Mouse (Mus musculus): ENCODE data around the gene Hfe2.
A peak's percentile ranks its signal among the peaks of the same experiment; 100 is the strongest.

Gene Hfe2

GRCm38 (mm10) chr3:96528506-96528905 is 3.5 kb downstream of the Hfe2 start:
- DNase-seq (ENCODE audit: low spot score), result no peak

GRCm38 (mm10) chr3:96532050-96532449 is 7.1 kb downstream of the Hfe2 start:
- DNase-seq (ENCODE audit: low spot score), result no peak

GRCm38 (mm10) chr3:96534300-96534699 is 9.3 kb downstream of the Hfe2 start:
- DNase-seq (ENCODE audit: low spot score), result no peak

- DNase-seq (ENCODE audit: low spot score), result no peak
These were observed 14.3 kb downstream of the Hfe2 start for GRCm38 (mm10) chr3:96539316-96539715.

GRCm38 (mm10) chr3:96540740-96541139 is 15.8 kb downstream of the Hfe2 start:
- no peak for DNase-seq (ENCODE audit: low spot score)

- DNase-seq (ENCODE audit: low spot score), result no peak
These were observed 16.5 kb downstream of the Hfe2 start for GRCm38 (mm10) chr3:96541328-96542078.

- no peak for DNase-seq (ENCODE audit: low spot score)
These were observed 17.6 kb downstream of the Hfe2 start for GRCm38 (mm10) chr3:96542554-96542953.

GRCm38 (mm10) chr3:96543345-96543744 is 18.4 kb downstream of the Hfe2 start:
- peak; percentile 50 for DNase-seq (ENCODE audit: low spot score)

- DNase-seq (ENCODE audit: low spot score), result no peak
These were observed 20.6 kb downstream of the Hfe2 start for GRCm38 (mm10) chr3:96545565-96545964.

GRCm38 (mm10) chr3:96546880-96547279 is 21.9 kb downstream of the Hfe2 start:
- DNase-seq (ENCODE audit: low spot score), result no peak

GRCm38 (mm10) chr3:96547389-96547960 is 22.5 kb downstream of the Hfe2 start:
- peak; percentile 77 for DNase-seq (ENCODE audit: low spot score)

GRCm38 (mm10) chr3:96548824-96549223 is 23.9 kb downstream of the Hfe2 start:
- no peak for DNase-seq (ENCODE audit: low spot score)

- DNase-seq (ENCODE audit: low spot score), result no peak
These were observed 24.4 kb downstream of the Hfe2 start for GRCm38 (mm10) chr3:96549346-96549745.

- DNase-seq (ENCODE audit: low spot score), result peak; percentile 65
These were observed 26.2 kb downstream of the Hfe2 start for GRCm38 (mm10) chr3:96551203-96551602.

- no peak for DNase-seq (ENCODE audit: low spot score)
These were observed 26.9 kb downstream of the Hfe2 start for GRCm38 (mm10) chr3:96551890-96552289.

- DNase-seq (ENCODE audit: low spot score), result no peak
These were observed 28.6 kb downstream of the Hfe2 start for GRCm38 (mm10) chr3:96553601-96554000.

GRCm38 (mm10) chr3:96554251-96554650 is 29.3 kb downstream of the Hfe2 start:
- DNase-seq (ENCODE audit: low spot score), result no peak

- DNase-seq (ENCODE audit: low spot score), result peak; percentile 64
These were observed 30.1 kb downstream of the Hfe2 start for GRCm38 (mm10) chr3:96555041-96555596.

GRCm38 (mm10) chr3:96555999-96556614 is 31.1 kb downstream of the Hfe2 start:
- DNase-seq (ENCODE audit: low spot score), result no peak

- DNase-seq (ENCODE audit: low spot score), result no peak
These were observed 32.0 kb downstream of the Hfe2 start for GRCm38 (mm10) chr3:96556651-96557635.

- peak; percentile 97 for DNase-seq (ENCODE audit: low spot score)
These were observed 32.7 kb downstream of the Hfe2 start, which contains the start of gene Txnip for GRCm38 (mm10) chr3:96557694-96558093. Gene Txnip, plus strand, starts transcription at chr3:96557957.

GRCm38 (mm10) chr3:96558159-96558558 is 33.2 kb downstream of the Hfe2 start:
- no peak for DNase-seq (ENCODE audit: low spot score)
